Mouse (Mus musculus): Measurements from ENCODE around the gene Arhgef39.
"Not testable (repeated sequence)": the region's sequence is repeated elsewhere in the genome, so short reads cannot be mapped to it uniquely, and the experiment has no call there.

Arhgef39 gene

GRCm38 (mm10) chr4:43507938-43508665, 8.6 kb upstream of the Arhgef39 start:
- peak in 1 of 2 experiments; percentile 26 for DNase-seq (ENCODE audit: low spot score in 2 of 2)

- DNase-seq (ENCODE audit: low spot score in 2 of 2) = peak in 1 of 2 experiments; percentile 28
These were observed 7.2 kb upstream of the Arhgef39 start, which contains the start of gene Car9 for GRCm38 (mm10) chr4:43506536-43507185. Gene Car9 (plus strand): TSS chr4:43506966.

- no peak for DNase-seq (ENCODE audit: low spot score in 2 of 2)
These were observed 6.6 kb upstream of the Arhgef39 start for GRCm38 (mm10) chr4:43506074-43506473.

GRCm38 (mm10) chr4:43504269-43504668, 4.8 kb upstream of the Arhgef39 start:
- DNase-seq (ENCODE audit: low spot score in 2 of 2) = no peak

GRCm38 (mm10) chr4:43503506-43503905, 4.0 kb upstream of the Arhgef39 start:
- DNase-seq (ENCODE audit: low spot score in 2 of 2) = no peak

GRCm38 (mm10) chr4:43503041-43503440, 3.5 kb upstream of the Arhgef39 start:
- DNase-seq (ENCODE audit: low spot score in 2 of 2) = no peak

- peak in 1 of 2 experiments; percentile 41 for DNase-seq (ENCODE audit: low spot score in 2 of 2)
These were observed 512 bp downstream of the Arhgef39 start for GRCm38 (mm10) chr4:43498983-43499382.

- DNase-seq (ENCODE audit: low spot score in 2 of 2) = no peak
These were observed 1.5 kb downstream of the Arhgef39 start for GRCm38 (mm10) chr4:43497946-43498345.

- no peak for DNase-seq (ENCODE audit: low spot score in 2 of 2)
These were observed 2.1 kb downstream of the Arhgef39 start for GRCm38 (mm10) chr4:43497405-43497804.

- no peak for DNase-seq (ENCODE audit: low spot score in 2 of 2)
These were observed 2.9 kb downstream of the Arhgef39 start for GRCm38 (mm10) chr4:43496587-43496986.

GRCm38 (mm10) chr4:43493846-43494240, 5.7 kb downstream of the Arhgef39 start:
- no peak for DNase-seq (ENCODE audit: low spot score in 2 of 2)

- peak; percentile 97 to 98 for DNase-seq (ENCODE audit: low spot score in 2 of 2)
These were observed 6.2 kb downstream of the Arhgef39 start for GRCm38 (mm10) chr4:43493186-43493845.

GRCm38 (mm10) chr4:43492821-43493185, 6.7 kb downstream of the Arhgef39 start, which contains the start of gene Ccdc107:
Gene Ccdc107 (plus strand): TSS chr4:43492900.
- DNase-seq (ENCODE audit: low spot score in 2 of 2) = peak; percentile 97

GRCm38 (mm10) chr4:43492101-43492820, 7.2 kb downstream of the Arhgef39 start:
- no peak for DNase-seq (ENCODE audit: low spot score in 2 of 2)

- no peak for DNase-seq (ENCODE audit: low spot score in 2 of 2)
These were observed 8.7 kb downstream of the Arhgef39 start for GRCm38 (mm10) chr4:43490801-43491200.

GRCm38 (mm10) chr4:43489611-43490010, 9.9 kb downstream of the Arhgef39 start:
- DNase-seq (ENCODE audit: low spot score in 2 of 2) = no peak

- not testable (repeated sequence) for DNase-seq (ENCODE audit: low spot score in 2 of 2)
These were observed 13.8 kb downstream of the Arhgef39 start for GRCm38 (mm10) chr4:43485666-43486065.

- DNase-seq (ENCODE audit: low spot score in 2 of 2) = no peak
These were observed 15.9 kb downstream of the Arhgef39 start, which contains the start of gene Sit1 for GRCm38 (mm10) chr4:43483535-43484091. Gene Sit1 (minus strand): TSS chr4:43483734.

- no peak for DNase-seq (ENCODE audit: low spot score in 2 of 2)
These were observed 16.9 kb downstream of the Arhgef39 start for GRCm38 (mm10) chr4:43482591-43482990.

- no peak for DNase-seq (ENCODE audit: low spot score in 2 of 2)
These were observed 17.5 kb downstream of the Arhgef39 start for GRCm38 (mm10) chr4:43481894-43482456.

- DNase-seq (ENCODE audit: low spot score in 2 of 2) = no peak
These were observed 18.5 kb downstream of the Arhgef39 start for GRCm38 (mm10) chr4:43480985-43481384.

Data from right cerebral cortex, postnatal 10 days (tissue).